Mouse (Mus musculus) frontal cortex, adult (tissue): ENCODE results near the gene Spsb4.

ENCODE experiments used
- ATAC-seq: cut with Nextera tagmentation; 2 replicates; pipeline ENCODE4 v1.9.2; 2017; ENCODE audit warnings: mild to moderate bottlenecking, moderate library complexity, mixed read lengths; ENCODE audit not compliant: low TSS enrichment

The Spsb4 gene

GRCm38 (mm10) chr9:97017121-97017810 is 1.4 kb downstream of the Spsb4 start:
- no peak for ATAC-seq

GRCm38 (mm10) chr9:97015751-97016150 is 2.9 kb downstream of the Spsb4 start:
- no peak for ATAC-seq

- no peak for ATAC-seq
These were observed 4.9 kb downstream of the Spsb4 start for GRCm38 (mm10) chr9:97013698-97014097.

GRCm38 (mm10) chr9:97013153-97013552 is 5.5 kb downstream of the Spsb4 start:
- peak; percentile 73 for ATAC-seq

- ATAC-seq, result peak; percentile 66
These were observed 7.0 kb downstream of the Spsb4 start for GRCm38 (mm10) chr9:97011454-97012195.

- no peak for ATAC-seq
These were observed 8.2 kb downstream of the Spsb4 start for GRCm38 (mm10) chr9:97010447-97010846.

- ATAC-seq, result no peak
These were observed 13.9 kb downstream of the Spsb4 start for GRCm38 (mm10) chr9:97004726-97005125.

GRCm38 (mm10) chr9:97003173-97003572 is 15.5 kb downstream of the Spsb4 start:
- no peak for ATAC-seq

GRCm38 (mm10) chr9:97002654-97003053 is 16.0 kb downstream of the Spsb4 start:
- ATAC-seq, result no peak

GRCm38 (mm10) chr9:97002025-97002424 is 16.6 kb downstream of the Spsb4 start:
- no peak for ATAC-seq

GRCm38 (mm10) chr9:97001458-97001857 is 17.2 kb downstream of the Spsb4 start:
- ATAC-seq, result no peak

GRCm38 (mm10) chr9:96995717-96996116 is 22.9 kb downstream of the Spsb4 start:
- ATAC-seq, result no peak

- no peak for ATAC-seq
These were observed 23.9 kb downstream of the Spsb4 start for GRCm38 (mm10) chr9:96994733-96995132.

GRCm38 (mm10) chr9:96991118-96991517 is 27.5 kb downstream of the Spsb4 start:
- no peak for ATAC-seq

GRCm38 (mm10) chr9:96989389-96989990 is 29.2 kb downstream of the Spsb4 start:
- no peak for ATAC-seq

GRCm38 (mm10) chr9:96986797-96987473 is 31.7 kb downstream of the Spsb4 start:
- no peak for ATAC-seq

- no peak for ATAC-seq
These were observed 34.6 kb downstream of the Spsb4 start for GRCm38 (mm10) chr9:96984034-96984433.

- ATAC-seq, result no peak
These were observed 35.7 kb downstream of the Spsb4 start for GRCm38 (mm10) chr9:96982940-96983339.

- ATAC-seq, result no peak
These were observed 36.3 kb downstream of the Spsb4 start for GRCm38 (mm10) chr9:96982351-96982750.

- ATAC-seq, result no peak
These were observed 36.8 kb downstream of the Spsb4 start for GRCm38 (mm10) chr9:96981836-96982235.

GRCm38 (mm10) chr9:96981121-96981520 is 37.5 kb downstream of the Spsb4 start:
- no peak for ATAC-seq
